Mouse (Mus musculus) stomach, embryonic 14.5 days (tissue): ENCODE results near the gene Efcab9. TPM values are rescaled to one million over a fixed set of nuclear protein-coding genes. Genes with fewer than 3 reads are reported as not detected.

ENCODE experiments used
- ATAC-seq: fragments of 200-750 bp; cut with Nextera tagmentation; 2 replicates; pipeline ENCODE4 v1.8.0; 2017; ENCODE audit warnings: low read depth, moderate TSS enrichment; ENCODE audit not compliant: insufficient number of reproducible peaks, insufficient read depth, low FRiP score
- H3K27ac ChIP-seq: fragments of 300-500 bp; sonication (generic); 2 replicates; pipeline ENCODE4 v1.5.1; 2014; ENCODE audit warnings: mild to moderate bottlenecking, low read length, moderate library complexity, mixed read lengths
- H3K27me3 ChIP-seq: fragments of 300-500 bp; sonication (generic); 2 replicates; pipeline ENCODE4 v1.6.1; 2014; ENCODE audit warnings: low read length, control low read depth, mixed read lengths; ENCODE audit not compliant: control insufficient read depth, insufficient read depth
- H3K36me3 ChIP-seq: fragments of 300-500 bp; sonication (generic); 2 replicates; pipeline ENCODE4 v1.6.1; 2014; ENCODE audit warnings: mild to moderate bottlenecking, control low read depth, low read length, moderate library complexity, mixed read lengths; ENCODE audit not compliant: control insufficient read depth, insufficient read depth
- H3K4me1 ChIP-seq: fragments of 300-500 bp; sonication (generic); 2 replicates; pipeline ENCODE4 v1.6.1; 2014; ENCODE audit warnings: low read length, control low read depth, mixed read lengths; ENCODE audit not compliant: control insufficient read depth, insufficient read depth
- H3K4me2 ChIP-seq: fragments of 300-500 bp; sonication (generic); replicated peaks from 2 replicates; pipeline ENCODE4 v1.6.1; 2014; ENCODE audit warnings: low read depth, low read length, control low read depth
- H3K4me3 ChIP-seq: fragments of 300-500 bp; sonication (generic); 2 replicates; pipeline ENCODE4 v1.5.1; 2014; ENCODE audit warnings: low read depth, low read length, control low read depth
- H3K9ac ChIP-seq: fragments of 300-500 bp; sonication (generic); replicated peaks from 2 replicates; pipeline ENCODE4 v1.6.1; 2014; ENCODE audit warnings: low read depth, mild to moderate bottlenecking, control low read depth, low read length, moderate library complexity, mixed read lengths
- H3K9me3 ChIP-seq: fragments of 300-500 bp; sonication (generic); 2 replicates; pipeline ENCODE4 v1.6.1; 2016; ENCODE audit warnings: low read depth, low read length, control low read depth; ENCODE audit not compliant: control insufficient read depth
- WGBS: fragments of 180-500 bp; shearing (Covaris S2); extraction: QIAGEN DNeasy Blood & Tissue Kit; methylation state at CpG from one replicate; pipeline ENCODE4 v1.1.7; 2014; 5-methylcytosine and 5-hydroxymethylcytosine counted together
- polyA plus RNA-seq: library from polyadenylated mRNA; unstranded; fragments of >200 nt; fragmentation: Nextera tagmentation; extraction: Ambion mirVana; gene quantifications from 2 replicates; pipeline ENCODE4 v1.2.1, GENCODE M21; 2014

Efcab9 gene
- polyA plus RNA-seq, 1 experiment from 2014 or later: 0.58 TPM

DNA sequence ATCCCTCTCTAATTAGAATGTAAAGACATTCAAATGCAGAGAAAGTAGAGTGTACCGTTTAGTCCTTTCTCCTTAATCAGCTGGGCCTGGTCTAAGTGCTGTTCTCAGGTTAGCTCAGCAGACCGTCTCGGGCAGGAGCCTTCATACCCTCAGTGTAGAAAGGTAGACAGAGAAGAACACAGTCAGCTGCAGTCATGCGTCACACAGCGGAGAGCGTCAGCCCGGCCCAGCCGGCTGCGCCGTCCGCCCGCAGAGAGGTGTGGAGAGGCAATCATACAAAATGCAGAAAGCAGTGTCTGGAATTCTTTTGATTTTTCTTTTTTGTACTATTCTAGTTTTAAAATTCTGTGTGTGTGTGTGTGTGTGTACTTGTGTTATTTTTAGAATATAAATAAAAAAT, 13.7 kb upstream of the Efcab9 start:
- H3K4me3 ChIP-seq: no peak overlapping the region
- H3K27me3 ChIP-seq: no peaks in the 10 kb centered on the region
- H3K9me3 ChIP-seq: no peaks in the 10 kb centered on the region
- ATAC-seq: no peak
- no peaks in the 10 kb centered on the region for H3K36me3 ChIP-seq
- no peak overlapping the region for H3K27ac ChIP-seq
- H3K4me2 ChIP-seq: no peak overlapping the region
- H3K4me1 ChIP-seq: no peaks in the 10 kb centered on the region; the same call in none of the 2 replicates
- H3K9ac ChIP-seq: no peak overlapping the region
- WGBS: 80% methylated on average over 12 of the region's 12 CpGs

GRCm38 (mm10) chr11:32544497-32544896, 12.6 kb upstream of the Efcab9 start:
- WGBS: 90% methylated on average over 5 of the region's 5 CpGs

DNA sequence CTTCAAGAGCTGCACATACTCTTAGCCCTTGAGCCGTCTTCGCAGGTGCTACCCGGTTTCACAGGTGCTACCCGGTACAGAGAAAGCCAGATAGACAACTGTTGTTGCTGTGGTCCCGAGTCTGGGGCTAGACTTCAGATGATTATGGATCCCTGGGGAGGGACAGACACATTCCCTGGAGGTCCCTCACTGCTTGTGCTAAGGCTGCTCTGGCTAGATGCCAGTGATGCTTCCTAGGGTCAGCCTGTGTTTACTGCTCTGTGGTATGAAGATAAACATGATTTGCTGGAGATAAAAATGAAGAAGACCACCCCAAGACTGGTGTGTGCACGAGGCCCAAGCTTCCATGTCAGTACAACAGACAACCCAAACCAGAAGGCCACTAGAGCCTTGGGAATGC, 12.2 kb upstream of the Efcab9 start:
- Histone ChIP-seq H3K27ac (no peak overlapping the region), H3K36me3 (no peaks in the 10 kb centered on the region), H3K4me2 (no peak overlapping the region), H3K4me3 (no peak overlapping the region), H3K9ac (no peak overlapping the region), H3K4me1 (peaks cover 3% of the 10 kb centered on the region; the same call in 1 of the 2 replicates), H3K9me3 (no peaks in the 10 kb centered on the region), H3K27me3 (no peaks in the 10 kb centered on the region)
- ATAC-seq: no peak
- 82% methylated on average over 6 of the region's 6 CpGs for WGBS

More at GRCm38 (mm10) chr11:32544497-32544896, 12.6 kb upstream of the Efcab9 start:
- no peak overlapping the region for H3K9ac ChIP-seq
- no peaks in the 10 kb centered on the region; the same call in 1 of the 2 replicates for H3K4me1 ChIP-seq
- ATAC-seq: no peak
- H3K4me2 ChIP-seq: no peak overlapping the region
- H3K36me3 ChIP-seq: no peaks in the 10 kb centered on the region
- H3K27ac ChIP-seq: no peak overlapping the region
- no peak overlapping the region for H3K4me3 ChIP-seq
- H3K27me3 ChIP-seq: no peaks in the 10 kb centered on the region
- no peaks in the 10 kb centered on the region for H3K9me3 ChIP-seq

GRCm38 (mm10) chr11:32542687-32543411, 11.0 kb upstream of the Efcab9 start:
- peak; percentile 70; the same call in 1 of the 2 replicates for ATAC-seq
- H3K36me3 ChIP-seq: no peaks in the 10 kb centered on the region
- H3K4me2 ChIP-seq: no peak overlapping the region
- H3K4me3 ChIP-seq: no peak overlapping the region
- no peaks in the 10 kb centered on the region for H3K27me3 ChIP-seq
- WGBS: 47% methylated on average over 3 of the region's 3 CpGs
- no peak overlapping the region for H3K9ac ChIP-seq
- peaks cover 7% of the 10 kb centered on the region; the same call in 1 of the 2 replicates for H3K4me1 ChIP-seq
- no peaks in the 10 kb centered on the region for H3K9me3 ChIP-seq
- H3K27ac ChIP-seq: no peak overlapping the region

DNA sequence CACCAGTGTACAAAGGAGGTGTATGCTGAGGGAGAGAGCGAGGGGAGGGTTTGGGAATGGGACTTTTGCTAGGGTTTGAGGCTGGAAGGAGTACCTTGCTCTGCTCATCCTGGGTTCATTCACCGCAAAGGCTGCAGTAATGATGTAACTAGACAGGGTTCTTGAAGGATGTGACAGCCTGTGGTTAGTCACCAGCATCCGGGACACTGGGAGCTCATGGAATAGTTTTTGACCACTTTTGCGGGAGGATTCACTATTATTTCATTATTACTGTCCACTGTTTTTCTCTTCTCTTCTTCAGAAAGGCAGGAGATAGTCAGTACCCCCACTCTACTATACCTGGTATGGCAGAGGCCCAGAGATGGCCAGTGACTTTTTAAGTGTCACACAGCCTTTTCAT, 10.3 kb upstream of the Efcab9 start:
- Histone ChIP-seq H3K27me3 (no peaks in the 10 kb centered on the region), H3K4me2 (no peak overlapping the region), H3K27ac (no peak overlapping the region), H3K36me3 (no peaks in the 10 kb centered on the region), H3K9ac (no peak overlapping the region), H3K4me3 (no peak overlapping the region), H3K4me1 (peaks cover 7% of the 10 kb centered on the region; the same call in 1 of the 2 replicates), H3K9me3 (no peaks in the 10 kb centered on the region)
- no peak for ATAC-seq
- 91% methylated on average over 4 of the region's 4 CpGs for WGBS

- H3K27me3 ChIP-seq: no peaks in the 10 kb centered on the region
- no peaks in the 10 kb centered on the region for H3K9me3 ChIP-seq
- WGBS: 73% methylated on average over 6 of the region's 6 CpGs
- H3K36me3 ChIP-seq: no peaks in the 10 kb centered on the region
- no peak for ATAC-seq
- H3K4me2 ChIP-seq: no peak overlapping the region
- H3K4me3 ChIP-seq: no peak overlapping the region
- no peak overlapping the region for H3K9ac ChIP-seq
- H3K27ac ChIP-seq: no peak overlapping the region
- H3K4me1 ChIP-seq: peaks cover 7% of the 10 kb centered on the region; the same call in 1 of the 2 replicates
Measured at GRCm38 (mm10) chr11:32540463-32540862, 8.6 kb upstream of the Efcab9 start.

DNA sequence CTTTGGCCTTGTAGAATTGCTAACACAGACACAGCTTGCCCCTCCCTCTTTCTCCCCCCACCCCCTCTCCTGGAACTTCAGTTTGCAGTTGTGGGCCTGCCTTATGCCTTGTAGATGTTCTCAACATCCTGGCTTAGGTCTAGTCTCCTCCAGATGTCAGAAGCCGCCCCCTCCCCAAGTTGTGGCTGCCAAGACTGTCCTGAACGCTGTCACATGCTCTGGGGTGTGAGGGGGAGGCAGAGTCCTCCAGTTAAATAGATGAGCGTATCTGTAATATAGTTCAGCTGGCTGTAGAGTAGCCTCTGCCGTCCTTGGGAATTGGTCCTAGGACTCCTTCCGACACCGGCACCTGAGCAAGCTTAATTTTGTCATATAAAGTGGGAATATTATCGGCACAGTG, 7.8 kb upstream of the Efcab9 start:
- no peak overlapping the region for H3K4me2 ChIP-seq
- 61% methylated on average over 7 of the region's 7 CpGs for WGBS
- H3K27ac ChIP-seq: peak overlapping the region; percentile 15; the same call in 1 of the 2 replicates
- H3K9ac ChIP-seq: no peak overlapping the region
- peaks cover 7% of the 10 kb centered on the region; the same call in 1 of the 2 replicates for H3K4me1 ChIP-seq
- no peak for ATAC-seq
- H3K36me3 ChIP-seq: no peaks in the 10 kb centered on the region
- no peaks in the 10 kb centered on the region for H3K27me3 ChIP-seq
- no peaks in the 10 kb centered on the region for H3K9me3 ChIP-seq
- no peak overlapping the region for H3K4me3 ChIP-seq

DNA sequence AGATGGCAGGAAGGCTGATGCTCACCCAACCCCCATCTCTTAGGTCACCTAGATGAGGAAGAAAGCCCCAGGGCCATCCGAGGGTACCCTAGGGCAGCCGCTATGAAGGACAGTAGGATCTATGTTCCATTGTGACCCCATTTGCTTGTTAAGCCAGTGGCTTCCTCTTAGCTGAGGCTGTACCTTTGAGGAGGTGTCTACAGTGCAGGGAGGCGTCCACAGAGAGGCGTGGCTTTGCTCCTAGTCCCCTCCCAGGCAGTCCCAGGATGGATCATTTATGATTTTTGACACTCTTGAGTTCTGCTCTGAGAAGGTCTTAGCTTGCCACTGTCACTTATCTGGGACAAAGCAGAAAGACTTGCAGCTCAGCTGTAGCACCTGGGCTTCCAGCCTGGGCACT, 7.0 kb upstream of the Efcab9 start:
- Histone ChIP-seq H3K4me2 (no peak overlapping the region), H3K27me3 (no peaks in the 10 kb centered on the region), H3K9ac (no peak overlapping the region), H3K4me1 (peaks cover 13% of the 10 kb centered on the region; the same call in 1 of the 2 replicates), H3K4me3 (no peak overlapping the region), H3K9me3 (no peaks in the 10 kb centered on the region), H3K36me3 (no peaks in the 10 kb centered on the region), H3K27ac (peak overlapping the region; percentile 15; the same call in 1 of the 2 replicates)
- ATAC-seq: no peak
- WGBS: 76% methylated on average over 4 of the region's 4 CpGs
